Mouse (Mus musculus): ENCODE measurements at regions not wholly inside any gene's neighbourhood (a gene's known extent, or its start where the extent isn't known, plus 50 kb on each side); places are given as distances from the start of the nearest gene placed in this dataset.

DNA sequence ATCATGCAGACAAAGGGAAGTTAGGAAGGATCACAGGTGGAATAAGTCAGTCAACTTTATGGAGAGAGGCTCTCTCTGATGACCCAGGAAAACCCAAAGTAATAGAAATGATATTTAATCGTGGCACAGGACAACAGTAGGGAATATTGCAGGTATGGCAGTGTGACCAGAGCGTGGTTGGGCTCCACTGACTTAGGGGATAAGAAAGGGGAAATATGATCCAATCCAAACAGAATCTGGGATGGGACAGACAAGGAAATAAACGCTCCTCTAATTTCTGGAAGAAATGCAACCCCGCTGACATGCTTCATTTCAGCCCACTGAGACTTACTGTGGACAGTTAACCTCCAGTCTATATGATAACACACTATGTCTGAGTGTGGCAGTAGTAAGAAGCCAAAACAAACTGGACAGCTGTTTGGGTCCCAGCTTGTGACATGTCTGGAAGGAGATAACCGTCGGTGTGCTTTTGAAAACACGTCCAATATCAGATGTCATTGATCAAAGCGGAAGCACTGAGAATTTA is 400.0 kb downstream of the Rps24 start:
- Histone ChIP-seq H3K4me1 (ENCODE audit: insufficient read depth, low read length) (no peaks in the 10 kb centered on the region), H3K27me3 (ENCODE audit: insufficient read depth, low read length) (no peaks in the 10 kb centered on the region), H3K9me3 (ENCODE audit: low read length) (no peaks in the 10 kb centered on the region), H3K9ac (replicated peaks; ENCODE audit: low read length, poor library complexity, severe bottlenecking) (no peak overlapping the region), H3K4me2 (ENCODE audit: low read depth, low read length, poor library complexity, severe bottlenecking) (no peak overlapping the region), H3K4me3 (ENCODE audit: low read depth, low read length) (no peak overlapping the region), H3K36me3 (ENCODE audit: insufficient read depth, low read length) (no peaks in the 10 kb centered on the region), H3K27ac (ENCODE audit: low read depth, low read length) (no peak overlapping the region)
- TF ChIP-seq CTCF (IDR thresholded peaks at IDR 0.05): no peak
- no peak for ATAC-seq (ENCODE audit: low FRiP score)
- 86% methylated on average over 8 of the region's 8 CpGs for WGBS
- DNase-seq (ENCODE audit: low spot score): no peak

GRCm38 (mm10) chr14:24890856-24891255 is 403.9 kb downstream of the Rps24 start:
- Histone ChIP-seq H3K9me3 (ENCODE audit: low read length) (no peaks in the 10 kb centered on the region), H3K9ac (replicated peaks; ENCODE audit: low read length, poor library complexity, severe bottlenecking) (no peak overlapping the region), H3K27ac (ENCODE audit: low read depth, low read length) (no peak overlapping the region), H3K4me3 (ENCODE audit: low read depth, low read length) (no peak overlapping the region), H3K4me1 (ENCODE audit: insufficient read depth, low read length) (no peaks in the 10 kb centered on the region), H3K4me2 (ENCODE audit: low read depth, low read length, poor library complexity, severe bottlenecking) (no peak overlapping the region), H3K36me3 (ENCODE audit: insufficient read depth, low read length) (no peaks in the 10 kb centered on the region), H3K27me3 (ENCODE audit: insufficient read depth, low read length) (no peaks in the 10 kb centered on the region)
- TF ChIP-seq CTCF (IDR thresholded peaks at IDR 0.05): no peak
- ATAC-seq (ENCODE audit: low FRiP score) (no peak), DNase-seq (ENCODE audit: low spot score) (no peak)
- WGBS: 81% methylated on average over 2 of the region's 2 CpGs

DNA sequence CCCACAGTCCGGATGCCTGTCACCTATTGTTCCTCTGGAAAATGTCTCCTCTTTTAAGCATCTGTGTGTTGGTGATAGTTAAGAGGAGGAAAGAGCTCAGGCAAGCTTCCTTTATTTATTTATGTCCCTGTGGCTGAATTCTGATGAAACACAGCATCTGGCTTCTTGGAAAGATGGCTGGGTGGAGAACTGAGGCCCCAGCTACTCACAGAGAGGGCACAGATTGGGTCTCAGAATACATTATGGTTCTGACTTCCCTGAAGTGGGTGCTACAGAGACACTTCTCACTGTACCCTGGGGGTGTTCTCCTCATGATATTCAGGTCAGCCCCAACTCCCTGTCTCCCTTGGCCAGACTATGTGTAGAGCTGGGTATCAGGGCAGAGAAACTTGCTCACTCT is 408.3 kb downstream of the Rps24 start:
- Histone ChIP-seq H3K27me3 (ENCODE audit: insufficient read depth, low read length) (no peaks in the 10 kb centered on the region), H3K4me2 (ENCODE audit: low read depth, low read length, poor library complexity, severe bottlenecking) (no peak overlapping the region), H3K4me1 (ENCODE audit: insufficient read depth, low read length) (no peaks in the 10 kb centered on the region), H3K4me3 (ENCODE audit: low read depth, low read length) (no peak overlapping the region), H3K9me3 (ENCODE audit: low read length) (peaks cover 3% of the 10 kb centered on the region; the same call in 1 of the 2 replicates), H3K27ac (ENCODE audit: low read depth, low read length) (no peak overlapping the region), H3K9ac (replicated peaks; ENCODE audit: low read length, poor library complexity, severe bottlenecking) (no peak overlapping the region), H3K36me3 (ENCODE audit: insufficient read depth, low read length) (no peaks in the 10 kb centered on the region)
- DNase-seq (ENCODE audit: low spot score): no peak
- no peak for ATAC-seq (ENCODE audit: low FRiP score)
- TF ChIP-seq CTCF (IDR thresholded peaks at IDR 0.05): no peak
- 52% methylated on average over 1 of the region's 1 CpGs for WGBS

DNA sequence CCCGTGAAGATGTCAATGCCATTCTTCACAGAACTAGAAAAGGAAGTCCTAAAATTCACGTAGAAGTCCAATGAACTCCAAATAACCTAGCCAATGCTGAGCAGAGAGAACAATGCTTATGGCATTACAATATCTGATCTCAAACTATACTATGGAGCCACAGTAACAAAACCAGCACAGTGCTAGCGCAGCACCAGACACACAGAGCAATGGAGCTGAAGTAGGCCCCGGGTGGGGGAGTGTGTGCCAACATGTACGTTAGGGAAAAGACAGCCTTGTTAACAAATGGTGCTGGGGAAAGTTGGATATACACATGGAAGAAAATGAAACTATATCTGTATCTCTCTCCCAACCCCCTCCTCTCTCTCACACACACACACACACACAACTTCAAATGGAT is 409.8 kb downstream of the Rps24 start:
- H3K9ac ChIP-seq (replicated peaks; ENCODE audit: low read length, poor library complexity, severe bottlenecking): no peak overlapping the region
- no peak for ATAC-seq (ENCODE audit: low FRiP score)
- H3K27ac ChIP-seq (ENCODE audit: low read depth, low read length): no peak overlapping the region
- no peak overlapping the region for H3K4me3 ChIP-seq (ENCODE audit: low read depth, low read length)
- H3K4me2 ChIP-seq (ENCODE audit: low read depth, low read length, poor library complexity, severe bottlenecking): no peak overlapping the region
- no peak for TF ChIP-seq CTCF (IDR thresholded peaks at IDR 0.05)
- no peaks in the 10 kb centered on the region for H3K4me1 ChIP-seq (ENCODE audit: insufficient read depth, low read length)
- DNase-seq (ENCODE audit: low spot score): no peak
- H3K27me3 ChIP-seq (ENCODE audit: insufficient read depth, low read length): no peaks in the 10 kb centered on the region
- 95% methylated on average over 5 of the region's 5 CpGs for WGBS
- H3K36me3 ChIP-seq (ENCODE audit: insufficient read depth, low read length): no peaks in the 10 kb centered on the region
- peaks cover 3% of the 10 kb centered on the region; the same call in 1 of the 2 replicates for H3K9me3 ChIP-seq (ENCODE audit: low read length)

GRCm38 (mm10) chr14:24900501-24901179 is 413.7 kb downstream of the Rps24 start:
- Histone ChIP-seq H3K4me1 (ENCODE audit: insufficient read depth, low read length) (no peaks in the 10 kb centered on the region), H3K9ac (replicated peaks; ENCODE audit: low read length, poor library complexity, severe bottlenecking) (no peak overlapping the region), H3K4me2 (ENCODE audit: low read depth, low read length, poor library complexity, severe bottlenecking) (no peak overlapping the region), H3K27ac (ENCODE audit: low read depth, low read length) (no peak overlapping the region), H3K9me3 (ENCODE audit: low read length) (peaks cover 3% of the 10 kb centered on the region; the same call in 1 of the 2 replicates), H3K27me3 (ENCODE audit: insufficient read depth, low read length) (no peaks in the 10 kb centered on the region), H3K4me3 (ENCODE audit: low read depth, low read length) (no peak overlapping the region), H3K36me3 (ENCODE audit: insufficient read depth, low read length) (no peaks in the 10 kb centered on the region)
- WGBS: 51% methylated on average over 13 of the region's 13 CpGs
- DNase-seq (ENCODE audit: low spot score): no peak
- ATAC-seq (ENCODE audit: low FRiP score): no peak
- no peak for TF ChIP-seq CTCF (IDR thresholded peaks at IDR 0.05)

- Histone ChIP-seq H3K27me3 (ENCODE audit: insufficient read depth, low read length) (no peaks in the 10 kb centered on the region), H3K4me3 (ENCODE audit: low read depth, low read length) (no peak overlapping the region), H3K9me3 (ENCODE audit: low read length) (no peaks in the 10 kb centered on the region), H3K9ac (replicated peaks; ENCODE audit: low read length, poor library complexity, severe bottlenecking) (no peak overlapping the region), H3K36me3 (ENCODE audit: insufficient read depth, low read length) (no peaks in the 10 kb centered on the region), H3K27ac (ENCODE audit: low read depth, low read length) (no peak overlapping the region), H3K4me2 (ENCODE audit: low read depth, low read length, poor library complexity, severe bottlenecking) (no peak overlapping the region), H3K4me1 (ENCODE audit: insufficient read depth, low read length) (no peaks in the 10 kb centered on the region)
- no peak for ATAC-seq (ENCODE audit: low FRiP score)
- no peak for TF ChIP-seq CTCF (IDR thresholded peaks at IDR 0.05)
- WGBS: 77% methylated on average over 7 of the region's 7 CpGs
- DNase-seq (ENCODE audit: low spot score): no peak
These were observed 414.8 kb downstream of the Rps24 start for GRCm38 (mm10) chr14:24901726-24902125.

Measured in midbrain, postnatal 0 days (tissue).